Mouse (Mus musculus): ENCODE data around the gene Aox4.

The Aox4 gene

DNA sequence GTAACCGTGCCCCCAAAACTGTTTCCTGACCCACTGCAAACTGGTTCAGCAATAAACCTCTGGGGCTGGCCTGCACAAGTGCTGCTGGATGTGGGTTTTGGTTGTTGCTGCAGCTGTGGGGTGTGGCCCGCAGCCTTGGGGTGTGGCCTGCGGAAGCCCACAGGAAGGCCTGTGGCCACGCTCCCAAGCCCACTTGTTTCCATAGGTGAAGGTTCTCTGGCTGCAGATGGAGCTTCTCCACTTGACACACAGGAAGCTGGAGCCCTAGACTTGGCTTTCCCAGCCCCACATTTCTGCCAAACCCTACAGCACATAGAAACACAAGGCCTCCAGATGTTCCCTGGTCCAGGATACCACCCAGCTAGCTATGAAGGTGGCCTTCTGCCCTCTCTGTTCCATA, 93.5 kb downstream of the Aox4 start:
- DNase-seq: no peak

DNA sequence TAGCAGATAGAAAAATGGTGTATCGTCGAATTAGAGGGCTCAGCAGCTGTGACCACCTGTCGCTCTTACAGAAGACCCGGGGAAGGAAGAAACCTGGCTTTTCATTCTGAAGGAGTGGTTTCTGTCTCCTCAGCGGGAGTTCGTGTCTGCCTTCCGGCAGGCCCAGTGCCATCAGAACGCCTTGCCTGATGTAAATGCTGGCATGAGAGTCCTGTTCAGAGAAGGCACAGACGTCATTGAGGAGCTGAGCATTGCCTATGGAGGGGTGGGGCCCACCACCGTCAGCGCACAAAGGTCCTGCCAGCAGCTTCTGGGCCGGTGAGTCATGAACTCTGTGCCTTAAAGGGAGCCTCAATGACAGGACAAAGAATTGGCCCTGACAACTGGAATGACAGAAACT, 94.1 kb downstream of the Aox4 start:
- DNase-seq: no peak

DNA sequence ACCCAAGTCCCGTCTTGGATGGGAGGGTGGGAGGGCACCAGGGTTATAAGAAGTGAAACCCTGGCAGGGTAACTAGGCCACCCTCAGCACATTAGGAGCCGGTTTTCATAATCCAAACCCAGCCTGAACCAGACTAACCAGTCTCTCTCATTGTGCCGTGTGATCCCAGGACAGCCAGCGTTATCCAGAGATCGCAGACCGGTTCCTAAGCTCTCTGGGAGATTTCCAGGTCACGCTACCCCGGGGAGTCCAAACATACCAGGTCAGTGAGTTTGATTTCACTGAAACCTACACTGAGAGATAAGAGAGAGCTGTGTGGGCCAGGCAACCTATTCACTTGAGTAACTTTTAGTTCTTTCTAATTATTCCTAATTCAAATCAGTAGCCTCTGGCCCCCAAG, 97.0 kb downstream of the Aox4 start:
- no peak for DNase-seq

DNA sequence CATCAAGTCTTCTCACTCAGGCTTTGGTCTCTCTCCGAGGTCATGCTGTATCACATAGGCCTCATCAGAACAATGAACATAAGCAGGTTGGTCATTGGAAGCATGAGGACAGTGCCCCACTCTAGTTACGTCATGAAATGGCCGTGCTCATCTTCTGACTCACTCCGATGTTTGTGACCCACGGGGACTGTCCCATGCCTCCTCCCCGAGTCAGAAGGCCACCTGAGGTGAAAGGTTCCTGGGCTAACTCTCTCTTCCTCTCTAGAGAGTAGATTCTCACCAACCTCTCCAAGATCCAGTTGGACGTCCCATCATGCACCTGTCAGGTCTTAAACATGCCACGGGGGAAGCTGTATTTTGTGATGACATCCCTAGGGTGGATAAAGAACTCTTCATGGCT, 98.4 kb downstream of the Aox4 start:
- no peak for DNase-seq

DNA sequence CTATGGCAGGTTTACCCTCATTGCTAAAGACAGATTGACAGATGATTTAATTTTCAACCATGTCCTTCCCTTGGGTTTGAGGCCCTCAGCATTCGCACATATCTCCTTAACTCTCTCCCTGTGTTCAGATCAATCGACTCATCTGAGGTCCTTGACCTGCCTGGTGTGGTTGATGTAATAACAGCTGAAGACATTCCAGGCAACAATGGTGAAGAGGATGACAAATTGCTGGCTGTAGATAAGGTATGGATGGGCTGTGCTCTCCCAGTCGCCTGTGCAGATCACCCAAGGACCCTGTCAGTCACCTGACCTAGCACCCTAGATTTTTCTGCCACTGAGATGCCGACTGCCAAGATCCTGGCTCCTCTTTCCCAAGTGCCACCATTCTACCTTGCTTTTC, 99.7 kb downstream of the Aox4 start:
- no peak for DNase-seq

DNA sequence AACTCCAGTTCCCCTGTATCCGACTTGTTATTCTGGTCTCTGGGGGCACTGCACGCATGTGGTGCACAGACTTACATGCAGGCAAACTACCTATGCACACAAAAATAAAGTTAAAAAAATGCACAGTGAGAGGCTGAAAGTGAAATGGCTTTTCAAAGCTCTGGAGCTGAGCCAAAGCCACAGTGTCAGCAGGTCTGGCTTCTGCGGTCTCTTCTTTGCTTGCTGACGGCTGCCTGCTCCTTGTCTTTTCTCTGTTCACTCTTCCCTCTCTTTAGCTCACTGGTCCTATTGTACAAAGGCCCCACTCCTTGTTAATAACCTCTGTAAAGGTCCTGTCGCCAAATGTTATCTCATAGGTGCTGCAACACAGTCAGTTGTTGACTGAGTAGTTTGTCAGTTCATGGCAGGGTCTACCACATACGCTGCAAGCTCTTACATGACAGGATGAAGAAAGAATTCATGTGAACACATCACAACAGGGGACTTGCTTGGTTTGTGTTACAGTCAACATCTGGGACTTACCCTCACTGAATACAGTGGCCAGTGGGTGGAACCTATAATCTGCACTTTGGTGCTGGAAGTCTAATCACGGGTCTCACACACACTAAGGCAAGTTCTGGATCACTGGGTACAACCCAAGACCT, 101.1 kb downstream of the Aox4 start:
- DNase-seq: no peak

DNA sequence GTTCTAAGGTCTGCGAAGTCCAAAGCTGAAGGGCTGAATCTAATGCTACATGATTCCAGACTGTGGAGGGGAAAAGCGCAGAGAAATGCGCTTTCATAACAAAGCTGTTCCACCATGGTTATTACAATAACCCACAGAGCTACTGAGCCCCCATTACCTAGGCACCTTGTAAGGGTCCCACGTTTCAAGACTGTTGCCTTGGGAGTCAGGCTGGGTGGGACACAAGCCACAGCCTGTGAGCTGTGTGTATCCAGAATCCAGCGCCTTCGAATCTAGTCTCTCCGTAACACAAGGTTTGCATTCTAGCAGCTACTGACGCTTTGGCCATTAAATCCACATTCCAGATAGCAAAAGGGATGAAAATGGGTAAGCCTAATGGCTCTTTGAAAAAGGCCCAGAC, 103.0 kb downstream of the Aox4 start:
- no peak for DNase-seq

DNA sequence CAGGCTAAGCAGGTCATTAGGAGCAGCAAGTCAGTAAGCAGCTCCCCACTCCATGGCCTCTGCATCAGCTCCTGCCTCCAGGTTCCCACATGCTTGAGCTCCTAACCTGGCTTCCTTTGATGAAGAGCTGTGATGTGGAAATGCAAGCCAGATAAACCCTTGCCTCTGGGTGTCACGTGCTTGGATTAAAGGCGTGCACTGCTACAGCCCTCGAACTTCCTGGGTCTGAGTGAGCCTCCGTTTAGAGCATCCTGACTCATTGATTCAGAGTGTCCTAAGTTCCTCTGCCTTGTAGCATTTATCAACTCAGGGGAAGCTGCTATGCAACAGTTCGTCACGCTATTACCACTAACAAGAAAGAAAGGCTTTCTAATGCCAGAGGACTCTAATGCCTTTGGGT, 105.3 kb downstream of the Aox4 start:
- DNase-seq: no peak

All from retina, postnatal 1 day (tissue).